Mouse (Mus musculus): ENCODE results near the gene Lmcd1. TPM values are rescaled to one million over a fixed set of nuclear protein-coding genes. Genes with fewer than 3 reads are reported as not detected.
"Not testable (repeated sequence)": the region's sequence is repeated elsewhere in the genome, so short reads cannot be mapped to it uniquely, and the experiment has no call there.

Lmcd1 gene
- 6.5 and 7.5 TPM in 2 replicates for polyA plus RNA-seq (2012; rRNA removed)

DNA sequence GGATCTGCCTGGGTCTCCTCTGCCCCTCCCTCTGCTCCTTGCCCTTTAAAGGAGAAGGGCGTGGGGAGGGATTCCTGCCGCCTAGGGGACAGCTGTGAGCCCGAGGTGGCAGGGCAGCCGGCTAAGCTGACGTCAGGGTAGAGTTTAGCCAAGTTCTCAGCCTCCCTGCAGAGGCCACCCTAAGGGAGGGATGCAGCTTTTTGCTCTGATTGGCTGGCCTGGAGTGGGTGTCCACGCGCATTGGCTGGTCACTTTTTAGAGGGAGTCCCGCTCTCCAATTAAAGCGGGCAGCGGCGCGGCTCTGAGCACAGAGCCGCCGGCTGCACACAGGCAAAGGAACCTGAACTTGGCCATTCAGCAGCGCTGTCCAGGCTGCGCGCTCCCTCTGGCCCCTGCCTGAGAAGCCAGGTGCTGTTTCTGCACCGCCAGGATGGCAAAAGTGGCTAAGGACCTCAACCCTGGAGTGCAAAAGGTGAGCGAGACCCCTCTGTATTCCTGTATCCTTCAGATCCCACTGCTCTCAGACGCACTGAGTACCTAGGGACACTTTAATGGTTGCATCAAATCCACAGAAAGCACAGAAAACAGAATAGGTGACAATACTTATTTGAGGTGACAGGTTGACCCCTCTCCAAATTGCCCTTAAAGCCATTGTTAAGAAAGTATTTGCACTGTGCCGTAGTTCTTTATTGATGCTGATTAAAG lies at the start of gene Lmcd1:
Lmcd1 (plus strand) TSS at position 258 of the 705 bp plus-strand sequence.
- TF ChIP-seq CTCF (IDR thresholded peaks at IDR 0.05; ENCODE audit: borderline replicate concordance, extremely low read depth, insufficient read depth, insufficient read length) (0 out of 2 replicates have a peak, but pooled peaks have one; percentile 2), POLR2A (IDR thresholded peaks at IDR 0.05; ENCODE audit: borderline replicate concordance, extremely low read depth, insufficient read depth, insufficient read length, poor library complexity, severe bottlenecking) (no peak)
- peak; percentile 95 for DNase-seq (ENCODE audit: low read depth)

DNA sequence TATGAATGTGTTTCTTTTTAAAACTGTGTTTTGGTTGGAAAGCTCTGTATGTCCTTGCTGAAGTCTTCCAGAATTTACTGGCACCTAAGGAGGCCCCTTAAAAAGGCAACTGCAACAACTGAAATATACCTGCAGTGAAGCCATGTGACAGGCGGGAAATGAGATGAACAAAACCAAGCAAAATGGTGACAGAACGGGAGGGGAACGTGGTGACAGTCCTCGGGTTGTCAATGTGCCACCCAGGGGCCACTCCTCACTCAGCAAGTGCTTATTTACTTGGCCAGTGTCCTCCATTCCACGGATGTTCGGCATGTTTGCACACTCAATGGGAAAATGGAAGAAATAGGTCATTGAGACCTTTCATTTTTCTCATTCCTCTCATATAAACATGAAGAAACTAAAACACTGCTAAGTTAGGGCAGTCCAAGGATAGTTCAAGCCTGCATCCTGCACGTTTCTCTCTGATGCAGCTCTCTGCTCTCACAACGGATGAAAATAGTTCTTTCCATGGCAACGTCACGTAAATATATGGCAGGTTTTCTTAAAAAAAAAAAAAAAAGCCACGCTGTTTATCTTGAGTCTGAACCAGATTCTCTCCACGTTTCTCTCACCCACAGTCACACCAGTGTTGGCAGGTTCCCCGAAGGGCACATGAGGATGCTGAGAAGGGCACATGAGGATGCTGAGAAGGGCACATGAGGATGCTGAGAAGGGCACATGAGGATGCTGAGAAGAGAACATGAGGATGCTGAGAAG lies 49.5 kb upstream of the Lmcd1 start:
- no peak for TF ChIP-seq POLR2A (IDR thresholded peaks at IDR 0.05; ENCODE audit: borderline replicate concordance, extremely low read depth, insufficient read depth, insufficient read length, poor library complexity, severe bottlenecking)
- TF ChIP-seq CTCF (IDR thresholded peaks at IDR 0.05; ENCODE audit: borderline replicate concordance, extremely low read depth, insufficient read depth, insufficient read length): no peak
- no peak for DNase-seq (ENCODE audit: low read depth)

DNA sequence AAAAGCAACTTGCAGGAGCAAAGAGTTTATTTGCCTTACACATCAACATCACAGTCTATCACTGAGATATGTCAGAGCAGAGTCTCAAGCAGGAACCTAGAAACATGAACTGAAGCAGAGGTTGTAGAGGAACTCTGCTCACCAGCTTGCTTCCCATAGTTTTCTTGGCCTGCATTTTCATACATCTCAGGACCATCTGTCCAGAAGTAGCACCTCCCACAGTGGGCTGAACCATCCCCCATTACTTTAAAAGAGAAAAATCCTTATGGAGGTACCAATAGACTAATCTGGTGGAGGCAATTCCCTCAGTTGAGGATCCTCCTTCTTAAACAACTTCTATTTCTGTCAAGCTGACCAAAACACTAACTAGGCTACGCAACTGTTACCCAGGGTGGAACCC lies 36.8 kb upstream of the Lmcd1 start:
- TF ChIP-seq POLR2A (IDR thresholded peaks at IDR 0.05; ENCODE audit: borderline replicate concordance, extremely low read depth, insufficient read depth, insufficient read length, poor library complexity, severe bottlenecking): no peak
- TF ChIP-seq CTCF (IDR thresholded peaks at IDR 0.05; ENCODE audit: borderline replicate concordance, extremely low read depth, insufficient read depth, insufficient read length): no peak
- DNase-seq (ENCODE audit: low read depth): no peak

DNA sequence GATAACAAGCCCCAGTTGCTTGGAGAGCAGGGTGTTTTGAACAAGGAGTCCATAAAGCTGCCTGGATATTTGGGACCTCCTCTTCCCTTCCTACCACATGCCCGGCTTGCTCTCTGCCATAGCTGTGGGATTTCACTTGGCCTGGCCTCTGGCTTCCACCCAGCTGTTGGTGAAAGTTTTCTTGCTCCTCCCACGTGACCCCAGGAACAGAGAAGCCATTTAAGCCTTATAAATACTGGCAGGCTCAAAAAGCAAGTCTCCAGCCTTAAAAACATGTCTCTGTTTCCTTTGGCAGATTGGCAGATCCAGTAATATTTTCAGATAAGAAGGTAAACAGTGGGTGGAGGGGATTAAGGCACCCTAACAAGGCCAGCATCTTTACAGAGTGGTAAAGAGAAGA lies 31.3 kb upstream of the Lmcd1 start:
- DNase-seq (ENCODE audit: low read depth): no peak
- no peak for TF ChIP-seq POLR2A (IDR thresholded peaks at IDR 0.05; ENCODE audit: borderline replicate concordance, extremely low read depth, insufficient read depth, insufficient read length, poor library complexity, severe bottlenecking)
- TF ChIP-seq CTCF (IDR thresholded peaks at IDR 0.05; ENCODE audit: borderline replicate concordance, extremely low read depth, insufficient read depth, insufficient read length): no peak

GRCm38 (mm10) chr6:112245639-112246038 lies 27.9 kb upstream of the Lmcd1 start:
- peak; percentile 85 for DNase-seq (ENCODE audit: low read depth)
- TF ChIP-seq CTCF (IDR thresholded peaks at IDR 0.05; ENCODE audit: borderline replicate concordance, extremely low read depth, insufficient read depth, insufficient read length) (no peak), POLR2A (IDR thresholded peaks at IDR 0.05; ENCODE audit: borderline replicate concordance, extremely low read depth, insufficient read depth, insufficient read length, poor library complexity, severe bottlenecking) (no peak)

DNA sequence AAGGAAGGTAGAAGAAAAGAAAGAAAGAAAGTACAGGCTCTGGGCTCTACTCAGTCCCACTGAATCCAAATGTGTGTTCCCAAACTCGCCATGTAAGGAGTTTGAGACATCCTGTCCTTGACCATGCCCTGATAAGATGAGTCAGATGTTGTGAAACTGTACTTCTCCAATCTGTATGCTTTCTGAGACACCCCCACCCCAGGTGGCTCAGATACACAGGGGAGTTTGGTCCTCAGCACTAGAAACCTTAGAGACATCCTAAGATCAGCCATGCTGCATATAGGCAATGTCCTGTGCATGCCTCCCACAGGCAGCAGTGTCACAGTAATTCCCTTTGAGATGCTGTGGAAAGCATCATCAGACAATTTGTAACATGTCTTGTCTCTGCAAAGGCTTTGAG lies 26.9 kb upstream of the Lmcd1 start:
- DNase-seq (ENCODE audit: low read depth): no peak

GRCm38 (mm10) chr6:112253943-112254342 lies 19.6 kb upstream of the Lmcd1 start:
- not testable (repeated sequence) for DNase-seq (ENCODE audit: low read depth)

More for the DNA sequence above, 26.9 kb upstream of the Lmcd1 start:
- TF ChIP-seq CTCF (IDR thresholded peaks at IDR 0.05; ENCODE audit: borderline replicate concordance, extremely low read depth, insufficient read depth, insufficient read length): no peak
- no peak for TF ChIP-seq POLR2A (IDR thresholded peaks at IDR 0.05; ENCODE audit: borderline replicate concordance, extremely low read depth, insufficient read depth, insufficient read length, poor library complexity, severe bottlenecking)

DNA sequence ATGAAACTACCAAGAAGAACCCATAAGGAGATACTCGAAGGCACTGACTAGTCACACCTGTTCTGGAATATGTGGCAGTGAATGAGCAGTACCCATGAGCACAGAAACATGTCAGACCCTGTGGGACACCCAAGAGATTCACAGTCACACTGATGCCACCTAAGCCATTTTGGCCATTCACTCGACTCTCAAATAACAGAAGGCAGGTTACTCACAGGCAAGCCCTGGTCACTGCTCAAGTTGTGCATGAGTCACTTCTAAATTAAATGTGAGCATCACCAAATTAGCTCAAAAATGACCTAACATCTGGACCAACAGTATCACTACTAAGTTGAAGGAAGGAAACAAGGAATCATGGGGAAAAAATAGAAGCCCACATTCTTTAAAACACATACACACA lies 18.6 kb upstream of the Lmcd1 start:
- TF ChIP-seq POLR2A (IDR thresholded peaks at IDR 0.05; ENCODE audit: borderline replicate concordance, extremely low read depth, insufficient read depth, insufficient read length, poor library complexity, severe bottlenecking): no peak
- TF ChIP-seq CTCF (IDR thresholded peaks at IDR 0.05; ENCODE audit: borderline replicate concordance, extremely low read depth, insufficient read depth, insufficient read length): no peak
- DNase-seq (ENCODE audit: low read depth): no peak

DNA sequence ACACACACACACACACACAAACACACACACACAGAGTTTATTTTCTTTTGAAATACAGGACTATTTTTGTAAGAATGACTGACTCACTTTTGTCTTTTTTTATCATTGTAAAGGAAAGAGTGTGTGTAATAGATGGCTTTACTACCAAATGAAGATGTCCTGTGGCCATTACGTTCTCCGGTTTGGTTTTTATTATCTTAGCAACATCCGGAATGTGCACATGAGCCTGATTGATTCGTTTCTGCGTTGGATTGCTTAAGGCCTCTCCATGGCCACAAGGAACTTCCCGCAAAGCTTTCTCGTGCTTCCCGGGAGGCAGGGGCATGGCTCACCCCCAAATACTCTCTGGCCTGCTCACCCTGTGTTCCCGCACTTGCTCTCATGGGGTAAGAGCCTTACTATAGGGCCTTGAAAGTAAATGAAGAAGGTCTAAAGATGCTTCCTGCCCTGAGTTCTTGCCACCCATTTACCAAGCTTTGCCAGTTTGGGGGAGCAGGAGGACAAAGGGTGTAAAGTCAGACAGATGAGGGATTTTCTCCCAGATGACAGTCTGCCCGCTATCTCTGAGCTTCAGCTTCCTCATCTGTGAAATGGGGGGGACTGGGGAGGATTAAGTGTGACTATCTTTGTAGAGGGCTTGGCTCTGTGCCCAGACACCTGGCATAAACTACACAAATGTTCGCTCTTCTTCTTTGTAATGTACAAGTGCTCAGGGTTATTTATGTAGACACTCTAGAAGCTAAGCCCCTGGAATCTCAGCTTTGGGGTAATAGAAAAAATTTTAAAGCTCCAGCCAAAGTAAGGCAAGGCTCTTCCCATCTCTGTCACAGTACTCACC lies 18.0 kb upstream of the Lmcd1 start:
- TF ChIP-seq POLR2A (IDR thresholded peaks at IDR 0.05; ENCODE audit: borderline replicate concordance, extremely low read depth, insufficient read depth, insufficient read length, poor library complexity, severe bottlenecking): no peak
- TF ChIP-seq CTCF (IDR thresholded peaks at IDR 0.05; ENCODE audit: borderline replicate concordance, extremely low read depth, insufficient read depth, insufficient read length): no peak
- peak; percentile 38 for DNase-seq (ENCODE audit: low read depth)

- TF ChIP-seq POLR2A (IDR thresholded peaks at IDR 0.05; ENCODE audit: borderline replicate concordance, extremely low read depth, insufficient read depth, insufficient read length, poor library complexity, severe bottlenecking): no peak
- no peak for TF ChIP-seq CTCF (IDR thresholded peaks at IDR 0.05; ENCODE audit: borderline replicate concordance, extremely low read depth, insufficient read depth, insufficient read length)
- no peak for DNase-seq (ENCODE audit: low read depth)
Observed at GRCm38 (mm10) chr6:112256599-112256998, 17.0 kb upstream of the Lmcd1 start.

- TF ChIP-seq POLR2A (IDR thresholded peaks at IDR 0.05; ENCODE audit: borderline replicate concordance, extremely low read depth, insufficient read depth, insufficient read length, poor library complexity, severe bottlenecking) (no peak), CTCF (IDR thresholded peaks at IDR 0.05; ENCODE audit: borderline replicate concordance, extremely low read depth, insufficient read depth, insufficient read length) (no peak)
- no peak for DNase-seq (ENCODE audit: low read depth)
Observed at GRCm38 (mm10) chr6:112261089-112261488, 12.5 kb upstream of the Lmcd1 start.

Measured in brain, embryonic 14.5 days (tissue).